Mouse (Mus musculus) heart, adult 2 months (tissue): ENCODE measurements around the gene 9130213A22Rik. TPM values are rescaled to one million over a fixed set of nuclear protein-coding genes. Genes with fewer than 3 reads are reported as not detected.

Source experiments
- DNase-seq, 2 experiments: peaks; one replicate each; pipeline ENCODE4 v3.0.0; 2021
- H3K27ac ChIP-seq: fragments of 200-600 bp; 2 replicates; pipeline ENCODE4 v1.8.1; 2022
- H3K27me3 ChIP-seq: fragments of 200-500 bp; 2 replicates; pipeline ENCODE4 v1.6.1; 2012; ENCODE audit warnings: mild to moderate bottlenecking, low read length, inconsistent platforms, mixed read lengths; ENCODE audit not compliant: control insufficient read depth, insufficient read depth
- H3K36me3 ChIP-seq: fragments of 200-500 bp; 2 replicates; pipeline ENCODE4 v1.6.1; 2012; ENCODE audit warnings: low read length, inconsistent platforms; ENCODE audit not compliant: control insufficient read depth, insufficient read depth
- H3K4me1 ChIP-seq: fragments of 200-500 bp; 2 replicates; pipeline ENCODE4 v1.6.1; 2011; ENCODE audit warnings: low read length; ENCODE audit not compliant: control insufficient read depth, insufficient read depth
- H3K4me3 ChIP-seq: fragments of 200-600 bp; 2 replicates; pipeline ENCODE4 v1.8.1; 2022
- H3K79me2 ChIP-seq: fragments of 200-500 bp; replicated peaks from 2 replicates; pipeline ENCODE4 v1.6.1; 2012; ENCODE audit warnings: mild to moderate bottlenecking, inconsistent platforms, low read length, moderate library complexity, mixed read lengths; ENCODE audit not compliant: control insufficient read depth, insufficient read depth
- H3K9ac ChIP-seq: fragments of 200-500 bp; 2 replicates; pipeline ENCODE4 v1.6.1; 2012; ENCODE audit warnings: low read depth, mild to moderate bottlenecking, control low read depth, inconsistent platforms, low read length, mixed read lengths
- CTCF ChIP-seq: fragments of 200-600 bp; IDR thresholded peaks from 2 replicates; pipeline ENCODE4 v1.8.1; 2022; ENCODE audit warnings: antibody characterized with exemption, mild to moderate bottlenecking, moderate library complexity
- EP300 ChIP-seq: fragments of 200-500 bp; IDR thresholded peaks from 2 replicates; pipeline ENCODE4 v1.6.1; 2011; ENCODE audit warnings: low read depth, low read length, control low read depth; ENCODE audit not compliant: insufficient read depth
- POLR2A ChIP-seq: fragments of 200-500 bp; IDR thresholded peaks from 2 replicates; pipeline ENCODE4 v1.6.1; 2011; ENCODE audit warnings: mild to moderate bottlenecking, low read depth, low read length, control low read depth; ENCODE audit not compliant: insufficient read depth
- WGBS: fragments of 180-500 bp; shearing (Covaris S2); methylation state at CpG from one replicate; pipeline ENCODE4 v1.1.7; 2018; 5-methylcytosine and 5-hydroxymethylcytosine counted together
- intact Hi-C: fragments of 180-260 bp; cut with DNase I; formaldehyde crosslinking; loops from one replicate; pipeline ENCODE4 v1.15.1; 2025
- polyA plus RNA-seq: library from polyadenylated mRNA; depleted of rRNA; stranded (reverse); fragments of >200 nt; gene quantifications from 2 replicates; pipeline ENCODE4 v1.2.3, GENCODE M21; 2012
- total RNA-seq, 2 experiments: library from RNA; stranded (reverse); gene quantifications; 2 replicates each; pipeline ENCODE4 v1.2.3; 2021

The 9130213A22Rik gene
- total and polyA plus RNA-seq, 3 experiments, result 0.21 to 0.82 (median 0.23) TPM

DNA sequence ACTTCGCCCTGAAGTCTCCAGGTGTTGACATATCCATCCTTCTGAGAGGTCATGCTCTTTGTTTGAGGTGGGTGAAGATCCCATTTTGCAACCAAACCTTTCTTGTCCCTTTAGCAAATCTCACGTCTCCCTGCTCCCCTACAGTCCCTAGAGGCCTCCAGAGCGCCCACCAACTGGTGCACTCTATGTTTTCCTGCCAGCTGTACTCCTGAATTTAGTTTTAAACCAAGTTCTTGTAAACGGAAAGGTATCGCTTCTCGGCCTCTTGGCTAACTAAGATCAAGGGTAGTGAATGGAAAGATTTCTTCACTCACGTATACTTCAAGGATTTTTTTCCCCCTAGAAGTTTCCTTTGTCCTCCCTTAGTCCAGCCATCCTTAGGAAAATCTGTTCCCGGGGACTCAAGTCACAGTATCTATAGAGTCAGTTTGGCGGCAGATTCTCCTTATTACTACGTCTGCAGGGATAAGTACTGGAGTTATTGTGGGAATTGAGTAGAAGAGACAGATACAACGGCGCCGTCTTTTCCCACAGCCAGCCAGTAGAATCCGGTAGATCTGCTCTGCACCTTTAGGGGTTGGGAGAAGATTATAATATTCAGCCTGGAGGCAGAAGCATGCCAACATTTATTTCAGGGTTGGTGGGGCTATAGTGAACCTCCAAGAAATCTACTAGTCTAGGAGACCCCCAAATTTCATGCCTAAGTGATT lies 2.8 kb downstream of the 9130213A22Rik start:
- H3K27ac ChIP-seq, result no peak overlapping the region
- H3K4me3 ChIP-seq, result no peak overlapping the region
- no peak for TF ChIP-seq EP300
- TF ChIP-seq POLR2A, result no peak
- TF ChIP-seq CTCF, result no peak
- H3K79me2 ChIP-seq, result no peaks in the 10 kb centered on the region
- intact Hi-C loops, result loop anchor here (5.0 kb wide), 1 partner anchor 152 kb away; the partner anchor contains the start of gene Slc25a35
- H3K9ac ChIP-seq, result no peak overlapping the region
- H3K27me3 ChIP-seq, result no peaks in the 10 kb centered on the region
- WGBS, result 74% methylated on average over 14 of the region's 14 CpGs
- no peaks in the 10 kb centered on the region for H3K36me3 ChIP-seq
- peaks cover 2% of the 10 kb centered on the region; the same call in 1 of the 2 replicates for H3K4me1 ChIP-seq
- DNase-seq, result no peak

DNA sequence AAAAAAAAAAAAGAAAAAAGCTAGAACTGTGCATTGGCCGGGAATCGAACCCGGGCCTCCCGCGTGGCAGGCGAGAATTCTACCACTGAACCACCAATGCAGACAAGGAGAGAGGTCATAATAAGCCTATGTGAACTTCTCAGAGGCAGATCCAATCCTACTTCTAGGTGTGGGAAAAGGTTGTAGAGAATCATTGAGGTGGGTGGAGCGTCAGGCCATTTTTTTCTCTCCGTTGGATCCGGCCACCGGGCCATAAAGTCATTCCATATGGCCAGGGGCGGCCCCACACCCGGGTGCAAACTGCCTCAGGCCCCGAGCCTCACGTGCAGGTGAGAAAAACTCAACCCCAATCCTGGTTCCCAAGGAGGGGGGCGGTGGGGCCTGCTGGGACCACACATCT lies 3.6 kb downstream of the 9130213A22Rik start:
- peak; percentile 89 for TF ChIP-seq EP300
- 0 out of 2 replicates have a peak, but pooled peaks have one; percentile 19 for TF ChIP-seq POLR2A
- no peak for TF ChIP-seq CTCF
- peak overlapping the region; percentile 23; the same call in 1 of the 2 replicates for H3K27ac ChIP-seq
- DNase-seq, result peak; percentile 84 to 90
- no peak overlapping the region for H3K9ac ChIP-seq
- H3K36me3 ChIP-seq, result no peaks in the 10 kb centered on the region
- WGBS, result 5% methylated on average over 15 of the region's 15 CpGs
- peaks cover 2% of the 10 kb centered on the region; the same call in 1 of the 2 replicates for H3K4me1 ChIP-seq
- intact Hi-C loops, result loop anchor here (1.0 kb wide), 1 partner anchor 26 kb away; no protein-coding TSS in a partner anchor
- H3K27me3 ChIP-seq, result no peaks in the 10 kb centered on the region
- no peaks in the 10 kb centered on the region for H3K79me2 ChIP-seq
- peak overlapping the region; percentile 86 for H3K4me3 ChIP-seq

DNA sequence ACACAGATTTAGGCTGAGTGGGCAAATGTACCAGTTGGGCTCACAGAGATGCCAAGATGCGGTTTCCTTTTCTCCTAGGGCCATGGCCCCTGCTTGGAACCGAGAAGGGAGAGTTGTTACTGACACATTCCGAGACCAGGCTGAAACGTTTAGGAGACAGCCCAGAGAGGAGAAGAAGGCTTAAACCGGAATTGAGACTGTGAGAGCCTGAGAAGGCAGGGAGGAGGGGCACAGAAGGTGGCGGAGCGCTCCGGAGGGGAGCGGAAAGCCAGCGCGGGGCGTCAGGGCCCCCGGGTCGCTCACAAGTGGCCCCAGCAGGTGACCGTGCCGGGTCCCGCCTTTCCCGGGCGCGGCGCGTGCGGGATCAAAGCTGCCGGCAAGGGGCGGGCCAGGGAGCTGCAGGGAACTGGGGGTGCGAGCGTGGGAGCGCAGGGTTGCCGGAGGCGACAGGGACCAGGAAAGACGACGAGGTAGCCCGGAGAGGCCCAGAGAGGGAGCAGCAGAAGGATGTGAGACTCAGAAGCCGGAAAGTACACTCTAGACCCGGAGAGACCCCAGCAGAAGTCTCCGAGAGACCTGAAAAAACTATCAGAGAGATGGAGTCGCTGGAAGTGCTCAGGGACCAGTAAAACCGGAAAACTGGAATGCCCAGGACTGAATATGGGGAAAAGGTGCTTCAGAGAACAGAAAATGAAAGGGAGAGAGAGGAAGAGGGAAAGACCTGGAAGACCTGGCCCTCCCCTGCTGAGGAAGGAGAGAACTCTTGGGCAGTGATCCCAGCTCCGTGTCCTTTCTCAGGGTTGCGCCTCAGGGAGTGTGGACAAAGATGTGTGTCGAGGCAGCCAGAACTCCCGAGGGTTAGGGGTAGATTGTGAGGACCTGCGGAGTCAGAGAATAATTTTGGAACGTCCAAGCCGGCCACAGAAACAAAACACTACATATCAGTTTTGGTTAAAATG lies 4.4 kb downstream of the 9130213A22Rik start:
- no peaks in the 10 kb centered on the region for H3K27me3 ChIP-seq
- peak overlapping the region; percentile 86 for H3K4me3 ChIP-seq
- intact Hi-C loops, result loop anchor here (1.0 kb wide), 1 partner anchor 26 kb away; no protein-coding TSS in a partner anchor
- 1% methylated on average over 45 of the region's 45 CpGs for WGBS
- H3K36me3 ChIP-seq, result no peaks in the 10 kb centered on the region
- peak; percentile 81 to 83 for DNase-seq
- peak overlapping the region; percentile 87 for H3K27ac ChIP-seq
- H3K4me1 ChIP-seq, result peaks cover 2% of the 10 kb centered on the region; the same call in 1 of the 2 replicates
- no peaks in the 10 kb centered on the region for H3K79me2 ChIP-seq
- TF ChIP-seq POLR2A (no peak), EP300 (no peak), CTCF (no peak)
- H3K9ac ChIP-seq, result peak overlapping the region; percentile 73

DNA sequence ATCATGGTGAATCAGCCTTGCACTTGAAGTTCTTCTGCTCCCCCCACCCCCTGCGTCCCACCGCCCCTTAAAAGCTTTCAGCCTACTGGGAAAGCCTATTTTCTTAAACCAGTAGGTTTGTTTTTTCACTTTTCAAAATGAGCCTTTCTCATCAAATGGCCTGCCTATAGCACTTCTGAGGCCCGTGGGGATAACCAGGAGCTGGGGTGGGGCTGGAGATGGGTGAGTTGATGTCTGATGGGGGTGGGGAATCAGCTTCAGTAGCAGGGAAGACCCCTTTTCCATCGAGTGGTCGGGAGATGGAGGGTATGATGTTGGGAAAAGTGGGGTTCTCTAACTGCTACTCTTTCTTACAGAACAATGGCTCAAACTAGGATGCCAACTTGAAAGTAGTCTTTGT lies 5.5 kb downstream of the 9130213A22Rik start:
- no peak overlapping the region for H3K9ac ChIP-seq
- H3K4me1 ChIP-seq, result peaks cover 2% of the 10 kb centered on the region; the same call in 1 of the 2 replicates
- TF ChIP-seq POLR2A (no peak), EP300 (no peak), CTCF (no peak)
- H3K4me3 ChIP-seq, result no peak overlapping the region
- H3K27ac ChIP-seq, result no peak overlapping the region
- H3K79me2 ChIP-seq, result no peaks in the 10 kb centered on the region
- H3K27me3 ChIP-seq, result no peaks in the 10 kb centered on the region
- no peaks in the 10 kb centered on the region for H3K36me3 ChIP-seq
- intact Hi-C loops, result no loop called here
- WGBS, result 66% methylated on average over 5 of the region's 5 CpGs
- no peak for DNase-seq

DNA sequence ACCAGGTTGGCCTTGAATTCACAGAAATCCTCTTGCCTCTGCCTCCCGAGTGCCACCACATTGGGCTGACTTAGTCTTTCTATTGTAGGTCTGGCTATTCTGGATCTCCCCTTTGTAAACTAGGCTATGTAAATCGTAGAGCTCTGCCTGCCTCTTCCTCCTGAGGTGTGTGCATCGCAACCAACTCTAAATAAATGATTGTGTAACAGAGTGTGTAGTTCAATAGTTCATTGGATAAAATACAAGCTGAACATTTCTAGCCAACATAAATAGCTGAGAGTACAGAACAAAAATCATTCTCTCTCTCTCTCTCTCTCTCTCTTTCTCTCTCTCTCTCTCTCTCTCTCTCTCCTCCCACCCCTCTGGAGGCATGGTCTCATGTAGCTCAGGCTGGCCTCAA lies 7.8 kb downstream of the 9130213A22Rik start:
- DNase-seq, result no peak
- intact Hi-C loops, result no loop called here
- H3K4me1 ChIP-seq, result no peaks in the 10 kb centered on the region; the same call in 1 of the 2 replicates
- 86% methylated on average over 3 of the region's 3 CpGs for WGBS
- H3K27ac ChIP-seq, result no peak overlapping the region
- H3K27me3 ChIP-seq, result no peaks in the 10 kb centered on the region
- no peak overlapping the region for H3K9ac ChIP-seq
- H3K36me3 ChIP-seq, result no peaks in the 10 kb centered on the region; the same call in 1 of the 2 replicates
- H3K4me3 ChIP-seq, result no peak overlapping the region
- TF ChIP-seq POLR2A (no peak), CTCF (no peak), EP300 (no peak)
- H3K79me2 ChIP-seq, result no peaks in the 10 kb centered on the region
